9 mouse cellular contexts compared by ENCODE assay signal in the genomic region with DNA sequence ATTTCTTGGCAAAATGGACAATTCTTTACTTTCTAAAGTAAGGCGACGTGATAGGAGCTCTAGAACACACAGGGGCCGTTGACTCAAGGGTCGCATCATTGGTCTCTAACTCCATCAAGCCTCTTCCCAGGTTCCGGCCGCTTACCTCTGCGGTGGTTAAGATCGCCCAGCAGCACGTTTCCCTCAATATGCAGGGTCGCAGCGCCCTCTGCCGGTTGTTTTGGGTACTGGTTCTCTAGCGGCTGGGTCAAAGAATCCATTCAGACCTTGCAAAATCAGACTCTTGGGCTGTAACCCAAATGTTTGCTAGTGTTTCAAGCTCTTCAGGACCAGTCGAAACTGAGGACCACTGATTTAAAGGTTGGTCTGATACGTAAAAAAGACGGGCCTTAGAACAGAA. TPM values are rescaled to one million over a fixed set of nuclear protein-coding genes. Genes with fewer than 3 reads are reported as not detected.
A peak's percentile ranks its signal among the peaks of the same experiment; 100 is the strongest.
DNase-seq lines count a peak whose midpoint lies in the region; ATAC-seq and TF ChIP-seq lines count a peak whose summit lies in the region.
"Had no signal": no experiment of that assay in that cellular context is flagged by ENCODE, and none has a peak within 500 bp of the region (broad histone marks: within the 10 kb centered on the region; RNA-seq: fewer than 3 reads in every experiment).

No protein-coding gene starts in this region.

- no peaks in the 10 kb centered on the region for H3K79me2 ChIP-seq in heart, adult 2 months (replicated peaks; ENCODE audit: control insufficient read depth, insufficient read depth, low read length)

- no peak overlapping the region for H3K27ac ChIP-seq in heart, adult 2 months
- H3K27ac ChIP-seq in bone marrow, adult 2 months (ENCODE audit: control insufficient read depth, insufficient read depth, low read depth, low read length, poor library complexity): no peak overlapping the region
- H3K27ac ChIP-seq in embryonic facial prominence, embryonic 14.5 days (replicated peaks; ENCODE audit: low read depth, low read length): no peak overlapping the region
- H3K27ac ChIP-seq in hindbrain, embryonic 14.5 days: no peak overlapping the region
- H3K27ac ChIP-seq in midbrain, embryonic 14.5 days (replicated peaks; ENCODE audit: low read depth, low read length): no peak overlapping the region
- no peak overlapping the region for H3K27ac ChIP-seq in spleen, adult 2 months (ENCODE audit: insufficient read depth, low read length)
- H3K27ac ChIP-seq: midbrain, embryonic 12.5 days had no signal

- H3K4me1 ChIP-seq in heart, adult 2 months (ENCODE audit: control insufficient read depth, insufficient read depth, low read length): no peaks in the 10 kb centered on the region
- no peaks in the 10 kb centered on the region for H3K4me1 ChIP-seq in bone marrow, adult 2 months (ENCODE audit: control insufficient read depth, insufficient read depth, low read length)
- 0 out of 2 replicates have a peak, but pooled peaks cover 4% of the 10 kb centered on the region for H3K4me1 ChIP-seq in embryonic facial prominence, embryonic 14.5 days (ENCODE audit: control insufficient read depth, insufficient read depth, low read length)
- peaks cover 27% of the 10 kb centered on the region for H3K4me1 ChIP-seq in hindbrain, embryonic 14.5 days (replicated peaks; ENCODE audit: control insufficient read depth, insufficient read depth, low read length)
- H3K4me1 ChIP-seq in midbrain, embryonic 14.5 days (ENCODE audit: control insufficient read depth, insufficient read depth, low read length): peaks cover 26% of the 10 kb centered on the region
- H3K4me1 ChIP-seq in spleen, adult 2 months (ENCODE audit: control insufficient read depth, insufficient read depth, insufficient read length): no peaks in the 10 kb centered on the region

- peak; percentile 10; the same call in 1 of the 2 replicates for ATAC-seq in embryonic facial prominence, embryonic 14.5 days (ENCODE audit: low read depth)
- ATAC-seq in hindbrain, embryonic 14.5 days (ENCODE audit: low FRiP score): peak; percentile 24; the same call in 1 of the 2 replicates
- 0 out of 2 replicates have a peak, but pooled peaks have one; percentile 31 for ATAC-seq in midbrain, embryonic 14.5 days (ENCODE audit: low FRiP score, low TSS enrichment)

- WGBS in heart, adult 2 months: 3% methylated on average over 16 of the region's 16 CpGs
- 2% methylated on average over 16 of the region's 16 CpGs for WGBS in bone marrow, adult 2 months
- 3% methylated on average over 16 of the region's 16 CpGs for WGBS in embryonic facial prominence, embryonic 14.5 days
- 4% methylated on average over 16 of the region's 16 CpGs for WGBS in hindbrain, embryonic 14.5 days
- 2% methylated on average over 16 of the region's 16 CpGs for WGBS in midbrain, embryonic 14.5 days
- WGBS in spleen, adult 2 months: 4% methylated on average over 16 of the region's 16 CpGs

- intact Hi-C loops in heart, adult 2 months (cut with DNase I): loop anchor here (1.0 kb wide), 1 partner anchor 99 kb away; no protein-coding TSS in a partner anchor
- intact Hi-C loops in heart, postnatal 25 days (cut with DNase I): loop anchor here (1.0 to 5.0 kb wide), 3 partner anchors 44 to 323 kb away; partner anchors contain the start of gene Det1
- intact Hi-C loops in left cerebral cortex, postnatal 14 days (cut with DNase I): loop anchor here (1.0 to 10.0 kb wide), 2 partner anchors 99 to 316 kb away; no protein-coding TSS in a partner anchor

- H3K27me3 ChIP-seq in heart, adult 2 months (ENCODE audit: control insufficient read depth, insufficient read depth, low read length): no peaks in the 10 kb centered on the region; the same call in 1 of the 2 replicates
- peaks cover 16% of the 10 kb centered on the region; the same call in 1 of the 2 replicates for H3K27me3 ChIP-seq in embryonic facial prominence, embryonic 14.5 days (replicated peaks; ENCODE audit: control insufficient read depth, insufficient read depth, low read length)
- H3K27me3 ChIP-seq in hindbrain, embryonic 14.5 days (ENCODE audit: control insufficient read depth, insufficient read depth, low read length): no peaks in the 10 kb centered on the region
- no peaks in the 10 kb centered on the region; the same call in 1 of the 2 replicates for H3K27me3 ChIP-seq in midbrain, embryonic 14.5 days (ENCODE audit: control insufficient read depth, insufficient read depth, low read length)
- H3K27me3 ChIP-seq in spleen, adult 2 months (ENCODE audit: control insufficient read depth, insufficient read depth, low read length): peaks cover under 1% of the 10 kb centered on the region; the same call in 1 of the 2 replicates

- H3K9me3 ChIP-seq in embryonic facial prominence, embryonic 14.5 days (ENCODE audit: control insufficient read depth, low read length): no peaks in the 10 kb centered on the region
- no peaks in the 10 kb centered on the region for H3K9me3 ChIP-seq in hindbrain, embryonic 14.5 days (ENCODE audit: control insufficient read depth, low read length)
- no peaks in the 10 kb centered on the region for H3K9me3 ChIP-seq in midbrain, embryonic 14.5 days (ENCODE audit: control insufficient read depth, low read length)
- H3K9me3 ChIP-seq: midbrain, embryonic 12.5 days had no signal

- H3K36me3 ChIP-seq in heart, adult 2 months (ENCODE audit: control insufficient read depth, insufficient read depth, low read length): no peaks in the 10 kb centered on the region
- no peaks in the 10 kb centered on the region for H3K36me3 ChIP-seq in embryonic facial prominence, embryonic 14.5 days (ENCODE audit: control insufficient read depth, insufficient read depth, low read length)
- H3K36me3 ChIP-seq in hindbrain, embryonic 14.5 days (replicated peaks; ENCODE audit: control insufficient read depth, insufficient read depth): no peaks in the 10 kb centered on the region
- H3K36me3 ChIP-seq in midbrain, embryonic 14.5 days (ENCODE audit: control insufficient read depth, insufficient read depth, low read length): 0 out of 2 replicates have a peak, but pooled peaks cover 10% of the 10 kb centered on the region
- H3K36me3 ChIP-seq in spleen, adult 2 months (ENCODE audit: control insufficient read depth, insufficient read depth, low read length): no peaks in the 10 kb centered on the region
- H3K36me3 ChIP-seq: midbrain, embryonic 12.5 days had no signal

- no peak for TF ChIP-seq POLR2A in heart, adult 2 months (IDR thresholded peaks at IDR 0.05; ENCODE audit: insufficient read depth, low read depth, low read length)
- no peak for TF ChIP-seq POLR2A in bone marrow, adult 2 months (IDR thresholded peaks at IDR 0.05; ENCODE audit: borderline replicate concordance, control insufficient read depth, low read depth, low read length)
- TF ChIP-seq POLR2A in spleen, adult 2 months (IDR thresholded peaks at IDR 0.05; ENCODE audit: low read depth, low read length): no peak

- H3K4me3 ChIP-seq in heart, adult 2 months: no peak overlapping the region
- H3K4me3 ChIP-seq in bone marrow, adult 2 months (replicated peaks; ENCODE audit: control insufficient read depth, low read depth, low read length): no peak overlapping the region
- no peak overlapping the region for H3K4me3 ChIP-seq in embryonic facial prominence, embryonic 14.5 days (ENCODE audit: low read depth, low read length)
- H3K4me3 ChIP-seq in hindbrain, embryonic 14.5 days (replicated peaks; ENCODE audit: low read length): no peak overlapping the region
- H3K4me3 ChIP-seq in midbrain, embryonic 14.5 days (replicated peaks; ENCODE audit: low read depth, low read length): no peak overlapping the region
- H3K4me3 ChIP-seq in spleen, adult 2 months (ENCODE audit: extremely low read depth, insufficient read depth, insufficient read length): no peak overlapping the region
- H3K4me3 ChIP-seq: midbrain, embryonic 12.5 days had no signal

- peak; percentile 74 to 91 for DNase-seq in heart, adult 2 months
- no peak for DNase-seq in heart, postnatal 25 days (ENCODE audit: low spot score)
- peak; percentile 73 for DNase-seq in embryonic facial prominence, embryonic 14.5 days (ENCODE audit: low spot score)
- DNase-seq in hindbrain, embryonic 14.5 days (ENCODE audit: low spot score): peak; percentile 95
- peak; percentile 75 to 92 for DNase-seq in left cerebral cortex, postnatal 14 days (ENCODE audit: low spot score in 2 of 2)
- peak; percentile 94 for DNase-seq in midbrain, embryonic 14.5 days
- DNase-seq in spleen, adult 2 months (ENCODE audit: low read depth in 1 of 2, low spot score in 2 of 2): peak; percentile 45 to 77

- TF ChIP-seq EP300 in heart, adult 2 months (IDR thresholded peaks at IDR 0.05; ENCODE audit: insufficient read depth, low read depth, low read length): peak; percentile 25; the same call in 1 of the 2 replicates

- no peak overlapping the region for H3K9ac ChIP-seq in heart, adult 2 months (ENCODE audit: low read depth, low read length)
- H3K9ac ChIP-seq in embryonic facial prominence, embryonic 14.5 days (ENCODE audit: low read depth, low read length): no peak overlapping the region
- H3K9ac ChIP-seq in hindbrain, embryonic 14.5 days: no peak overlapping the region
- H3K9ac ChIP-seq in midbrain, embryonic 14.5 days (replicated peaks; ENCODE audit: low read length): no peak overlapping the region
- H3K9ac ChIP-seq: midbrain, embryonic 12.5 days had no signal

- peak; percentile 90 for TF ChIP-seq CTCF in heart, adult 2 months (IDR thresholded peaks at IDR 0.05)
- peak; percentile 95 for TF ChIP-seq CTCF in bone marrow, adult 2 months (IDR thresholded peaks at IDR 0.05; ENCODE audit: control insufficient read depth, insufficient read depth, low read length)
- TF ChIP-seq CTCF in spleen, adult 2 months (IDR thresholded peaks at IDR 0.05; ENCODE audit: extremely low read depth, insufficient read depth, insufficient read length, insufficient replicate concordance): peak; percentile 95

- no peak overlapping the region for H3K4me2 ChIP-seq in embryonic facial prominence, embryonic 14.5 days (ENCODE audit: low read depth, low read length)
- H3K4me2 ChIP-seq in hindbrain, embryonic 14.5 days (replicated peaks): no peak overlapping the region
- no peak overlapping the region for H3K4me2 ChIP-seq in midbrain, embryonic 14.5 days (ENCODE audit: low read length)
- H3K4me2 ChIP-seq: midbrain, embryonic 12.5 days had no signal

RNA-seq across cellular contexts. Expression of gene Aen, which starts 5.0 kb away (rescaled TPM):
- 10 to 100 TPM; 33.9 to 39.0 TPM for total RNA-seq in heart, adult 2 months (2021)
- 23.5 and 31.2 TPM in 2 replicates for polyA plus RNA-seq in heart, adult 2 months (2012; rRNA removed)
- total RNA-seq in heart, postnatal 25 days (2021): 10 to 100 TPM; 33.3 to 35.5 TPM
- 15.9 and 41.8 TPM in 2 replicates for polyA plus RNA-seq in bone marrow, adult 2 months (2011; ENCODE audit: insufficient read depth, insufficient read length, low replicate concordance, missing spikeins)
- polyA plus RNA-seq in embryonic facial prominence, embryonic 14.5 days (2014; fragmentation: Nextera tagmentation; extraction: Ambion mirVana): 31.8 and 32.7 TPM in 2 replicates
- 42.0 and 44.1 TPM in 2 replicates for polyA plus RNA-seq in hindbrain, embryonic 14.5 days (2014; fragmentation: Nextera tagmentation; extraction: Ambion mirVana)
- 10 to 100 TPM; 22.3 to 24.0 TPM for total RNA-seq in left cerebral cortex, postnatal 14 days (2021)
- polyA plus RNA-seq in midbrain, embryonic 14.5 days (2014; fragmentation: Nextera tagmentation; extraction: Ambion mirVana): 33.7 and 39.1 TPM in 2 replicates
- polyA plus RNA-seq in spleen, adult 2 months (2012; rRNA removed): 14.6 and 18.1 TPM in 2 replicates

RNA-seq across cellular contexts. Expression of gene Isg20, which starts 22.6 kb away (rescaled TPM):
- 10 to 100 TPM in 1 of 2 experiments, 1 to 10 TPM in 1; 6.2 to 30.3 TPM for total RNA-seq in heart, adult 2 months (2021)
- 15.3 and 88.6 TPM in 2 replicates for polyA plus RNA-seq in heart, adult 2 months (2012; rRNA removed)
- total RNA-seq in heart, postnatal 25 days (2021): 10 to 100 TPM; 11.8 to 16.4 TPM
- 159 and 207 TPM in 2 replicates for polyA plus RNA-seq in bone marrow, adult 2 months (2011; ENCODE audit: insufficient read depth, insufficient read length, low replicate concordance, missing spikeins)
- 3.4 and 5.1 TPM in 2 replicates for polyA plus RNA-seq in embryonic facial prominence, embryonic 14.5 days (2014; fragmentation: Nextera tagmentation; extraction: Ambion mirVana)
- 0.55 and 1.2 TPM in 2 replicates for polyA plus RNA-seq in hindbrain, embryonic 14.5 days (2014; fragmentation: Nextera tagmentation; extraction: Ambion mirVana)
- 1 to 10 TPM in 1 of 2 experiments, under 1 TPM in 1; 0.90 to 1.0 TPM for total RNA-seq in left cerebral cortex, postnatal 14 days (2021)
- 0.36 and 2.5 TPM in 2 replicates for polyA plus RNA-seq in midbrain, embryonic 14.5 days (2014; fragmentation: Nextera tagmentation; extraction: Ambion mirVana)
- polyA plus RNA-seq in spleen, adult 2 months (2012; rRNA removed): 205 and 302 TPM in 2 replicates

RNA-seq across cellular contexts. Expression of gene Det1, which starts 43.6 kb away (rescaled TPM):
- 10 to 100 TPM; 13.2 to 13.8 TPM for total RNA-seq in heart, adult 2 months (2021)
- 14.6 and 18.3 TPM in 2 replicates for polyA plus RNA-seq in heart, adult 2 months (2012; rRNA removed)
- 10 to 100 TPM; 12.1 to 13.9 TPM for total RNA-seq in heart, postnatal 25 days (2021)
- 5.2 and 6.0 TPM in 2 replicates for polyA plus RNA-seq in bone marrow, adult 2 months (2011; ENCODE audit: insufficient read depth, insufficient read length, low replicate concordance, missing spikeins)
- polyA plus RNA-seq in embryonic facial prominence, embryonic 14.5 days (2014; fragmentation: Nextera tagmentation; extraction: Ambion mirVana): 15.6 and 17.7 TPM in 2 replicates
- 12.7 and 13.5 TPM in 2 replicates for polyA plus RNA-seq in hindbrain, embryonic 14.5 days (2014; fragmentation: Nextera tagmentation; extraction: Ambion mirVana)
- 1 to 10 TPM; 4.8 to 5.7 TPM for total RNA-seq in left cerebral cortex, postnatal 14 days (2021)
- polyA plus RNA-seq in midbrain, embryonic 14.5 days (2014; fragmentation: Nextera tagmentation; extraction: Ambion mirVana): 12.3 and 14.9 TPM in 2 replicates
- polyA plus RNA-seq in spleen, adult 2 months (2012; rRNA removed): 16.1 and 19.3 TPM in 2 replicates
